Mouse (Mus musculus) erythroid progenitor cell, adult 5-6 weeks (primary cell): Measurements from ENCODE around the gene Wapl. TPM values are rescaled to one million over a fixed set of nuclear protein-coding genes. Genes with fewer than 3 reads are reported as not detected.
A peak's percentile ranks its signal among the peaks of the same experiment; 100 is the strongest.

Source experiments
- ATAC-seq: replicated peaks from 2 replicates; pipeline ENCODE4 v1.8.0; 2016; ENCODE audit warnings: moderate number of reproducible peaks, mild to moderate bottlenecking, moderate TSS enrichment, inconsistent platforms; ENCODE audit not compliant: poor library complexity, low FRiP score, severe bottlenecking
- total RNA-seq, 2 experiments: library from RNA; stranded (forward) in 1 of 2; stranded (reverse) in 1 of 2; fragments of 150-400 nt in 1 of 2; fragments of 186-747, 209-891 nt in 1 of 2; gene quantifications; 2 replicates each; pipeline versions ENCODE4 v1.2.3 to v1.2.4; 2015 to 2017; ENCODE audit warnings: low replicate concordance in 2 of 2

Gene Wapl
- total RNA-seq (2015; ENCODE audit: low replicate concordance): 159 and 206 TPM in 2 replicates
- total RNA-seq (2017; ENCODE audit: low replicate concordance): 289 and 355 TPM in 2 replicates

DNA sequence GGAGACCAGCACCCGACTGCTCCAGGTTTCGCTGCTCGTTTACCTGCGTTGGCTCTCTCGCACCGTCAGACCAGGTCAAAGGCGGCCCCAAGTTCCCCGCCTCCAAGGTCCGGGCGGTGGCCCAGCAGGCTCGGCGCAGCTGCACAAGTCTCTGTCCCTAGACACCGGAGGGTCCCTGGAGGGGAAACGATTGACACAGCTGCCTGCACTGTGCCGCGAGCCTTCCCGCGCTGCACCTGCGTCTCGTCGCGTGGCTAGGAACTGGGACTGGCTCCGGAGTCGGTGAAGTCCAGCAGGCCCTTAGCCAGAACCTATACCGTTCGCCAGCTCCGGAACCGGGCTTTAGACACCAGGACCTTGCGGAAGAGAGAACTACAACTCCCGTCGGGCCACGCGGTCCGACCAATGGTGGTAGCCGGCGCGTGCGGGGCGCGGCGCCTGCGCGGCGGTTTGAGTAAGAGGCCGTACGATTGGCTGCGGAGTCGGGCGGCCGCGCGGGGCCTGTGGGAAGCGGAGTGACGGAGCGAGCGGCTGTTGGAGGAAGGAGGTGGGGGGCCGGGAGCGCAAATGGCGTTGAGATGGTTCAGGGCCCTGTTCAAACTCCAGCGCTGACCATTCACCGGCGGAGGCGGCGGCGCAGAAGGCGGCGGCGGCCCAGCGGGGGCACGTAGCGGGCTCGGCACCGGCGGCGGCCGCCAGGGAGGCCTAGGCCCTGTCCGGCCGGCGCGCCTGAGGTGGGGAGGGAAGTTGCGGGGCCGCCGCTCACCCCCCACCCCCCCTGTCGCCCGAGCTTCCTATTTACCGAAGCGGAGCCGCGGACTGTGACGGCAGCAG, at the start of gene Wapl:
Gene Wapl (plus strand): TSS at position 534 of the 834 bp plus-strand sequence.
- peak; percentile 94 for ATAC-seq

DNA sequence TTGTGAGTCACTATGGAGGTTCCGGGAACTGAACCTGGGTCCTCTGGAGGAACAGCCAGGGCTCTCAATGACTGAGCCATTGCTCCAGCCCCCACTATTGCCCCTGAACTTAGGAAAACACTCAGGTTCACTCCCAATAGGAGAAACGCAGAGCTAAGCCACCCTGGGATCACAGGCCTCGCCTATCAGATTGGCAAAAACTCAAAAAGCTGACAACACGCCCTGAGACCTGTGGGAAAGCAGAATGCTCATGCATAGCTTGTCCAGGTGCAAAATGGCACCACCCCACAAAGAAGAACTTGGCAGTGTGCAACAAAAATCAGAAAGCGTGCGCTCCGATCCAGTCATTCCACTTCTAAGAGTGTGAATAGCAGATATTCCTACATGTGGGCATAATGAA, 46.9 kb upstream of the Wapl start:
- peak; percentile 62; the same call in 1 of the 2 replicates for ATAC-seq

DNA sequence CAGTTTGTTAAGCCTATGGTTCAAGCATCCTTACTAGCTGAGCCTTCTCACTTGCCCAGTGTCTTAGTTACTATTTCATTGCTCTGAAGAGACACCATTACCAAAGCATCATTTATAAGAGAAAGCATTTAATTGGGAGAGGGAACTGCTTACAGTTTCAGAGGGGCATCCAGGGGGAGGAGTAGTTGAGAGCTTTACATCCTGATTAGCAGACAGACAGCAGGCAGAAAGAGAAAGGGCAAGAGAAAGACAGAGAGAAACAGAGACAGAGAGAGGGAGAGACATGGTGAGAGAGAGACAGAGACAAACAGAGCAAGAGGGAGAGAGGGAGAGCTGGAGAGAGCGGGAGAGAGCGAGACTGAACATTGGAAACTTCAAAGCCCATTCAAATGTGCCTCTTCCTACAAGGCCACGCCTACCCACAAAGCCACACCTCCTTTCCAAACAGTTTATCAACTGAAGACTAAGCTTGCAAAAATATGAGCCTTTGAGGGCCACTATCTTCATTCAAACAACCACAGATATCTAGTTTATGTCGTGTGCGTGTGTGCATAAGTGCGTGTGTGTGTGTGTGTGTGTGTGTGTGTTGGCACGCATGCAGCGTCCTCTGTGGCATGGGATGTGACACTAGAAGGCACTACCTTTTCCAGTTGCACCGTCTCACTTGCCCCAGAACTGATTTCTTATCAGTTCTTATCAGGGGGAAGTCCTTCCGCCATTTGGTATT, 40.8 kb upstream of the Wapl start:
- ATAC-seq: peak; percentile 98

DNA sequence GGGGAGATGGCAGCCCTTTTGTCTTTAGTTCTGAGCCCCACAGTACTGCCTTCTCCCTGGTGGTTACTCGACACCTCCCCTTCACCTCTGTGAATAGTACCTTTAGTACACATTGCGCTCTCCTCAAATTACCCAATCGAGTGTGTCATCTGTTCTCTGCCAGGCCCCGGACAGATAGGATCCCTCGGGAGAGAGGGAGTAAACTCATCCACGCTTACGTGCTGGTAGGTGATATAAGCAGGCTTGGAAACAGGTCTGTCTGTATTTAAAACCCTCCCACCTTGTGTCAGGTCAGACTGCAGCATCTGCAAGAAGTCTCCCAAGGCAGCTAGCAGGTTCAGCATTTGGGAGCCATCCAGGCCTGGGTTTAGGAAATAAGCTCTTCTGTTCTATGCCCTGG, 38.5 kb upstream of the Wapl start:
- ATAC-seq: no peak

DNA sequence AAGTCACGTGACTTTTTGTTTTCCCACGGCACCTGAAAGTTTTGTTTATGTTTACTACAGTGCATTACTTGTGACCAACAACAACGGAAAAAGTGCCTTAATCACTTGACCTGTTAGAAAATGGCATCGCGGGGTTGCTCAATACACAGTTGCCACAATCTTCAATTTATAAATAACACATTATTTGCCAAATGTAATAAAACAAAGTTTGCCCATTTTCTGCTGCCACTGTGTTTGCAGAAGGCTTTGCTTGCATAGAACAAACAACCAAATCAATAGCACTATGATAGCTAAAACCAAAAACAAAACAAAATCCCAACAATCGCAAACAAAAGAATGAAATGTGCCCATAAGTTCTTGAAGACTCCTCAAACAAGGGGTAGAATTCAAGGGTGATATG, 38.0 kb upstream of the Wapl start:
- ATAC-seq: no peak

DNA sequence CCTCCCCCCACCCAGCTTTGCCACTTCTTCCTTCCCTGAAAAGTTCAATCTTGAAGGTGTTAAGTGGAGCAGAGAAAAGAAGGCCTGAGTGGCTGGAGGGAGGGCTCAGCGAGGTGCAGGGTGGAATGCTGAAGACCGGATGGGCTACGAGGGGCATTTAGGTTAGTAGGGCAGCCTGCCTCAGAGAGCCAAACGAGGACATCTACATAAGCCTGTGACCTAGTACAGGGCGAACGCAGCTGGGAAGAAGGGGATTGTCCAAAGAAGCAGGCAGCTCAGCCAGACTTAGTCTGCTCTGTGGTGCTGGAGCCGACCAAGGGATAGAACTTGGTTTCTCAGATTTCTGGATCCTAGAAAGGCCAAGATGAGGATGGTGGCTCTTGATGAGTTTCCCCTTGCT, 29.6 kb upstream of the Wapl start:
- no peak for ATAC-seq

DNA sequence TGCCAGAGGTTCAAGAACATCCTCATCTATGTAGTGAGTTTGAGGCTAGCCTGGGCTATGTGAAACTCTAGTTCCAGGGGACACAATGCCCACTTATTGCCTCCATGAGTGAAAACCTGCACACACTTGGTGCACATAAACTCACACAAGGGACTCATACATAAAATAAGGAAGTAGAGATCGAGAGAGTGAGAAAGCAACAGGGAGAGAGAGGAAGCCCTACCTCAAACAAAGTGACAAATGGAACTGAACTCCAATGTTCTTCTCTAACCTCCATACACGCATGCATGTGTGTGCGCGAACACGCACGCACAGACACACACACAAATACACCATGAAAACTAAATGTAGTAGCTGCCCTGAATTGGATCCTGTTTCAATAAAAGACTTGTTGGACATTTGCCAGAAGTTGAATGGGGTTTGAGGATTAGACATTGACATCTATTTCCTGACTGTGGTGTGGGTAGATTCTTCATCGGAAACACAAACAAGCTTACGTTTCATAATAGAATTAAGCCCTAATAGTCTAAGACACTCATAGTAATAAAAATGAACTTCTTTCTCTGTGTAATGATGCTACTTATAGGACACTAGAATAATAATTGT, 25.8 kb upstream of the Wapl start:
- no peak for ATAC-seq

DNA sequence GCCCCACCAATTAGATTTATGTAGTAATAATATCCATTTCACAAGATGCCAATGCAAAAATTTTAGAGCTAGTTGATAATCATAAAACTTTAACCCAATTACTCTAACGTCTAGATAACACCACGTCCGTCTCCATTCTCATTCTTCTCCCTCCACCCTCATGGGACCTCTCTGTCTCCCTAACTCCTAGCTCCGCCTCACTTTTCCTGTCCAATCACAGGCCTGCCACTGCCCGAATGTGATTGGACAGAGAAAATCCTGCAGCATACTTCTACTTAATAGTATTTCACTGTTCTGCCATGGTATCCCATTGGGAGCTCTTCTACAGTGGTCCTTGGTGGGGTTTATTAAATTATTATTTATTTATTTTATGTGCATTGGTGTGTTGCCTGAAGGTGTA, 16.6 kb upstream of the Wapl start:
- no peak for ATAC-seq

DNA sequence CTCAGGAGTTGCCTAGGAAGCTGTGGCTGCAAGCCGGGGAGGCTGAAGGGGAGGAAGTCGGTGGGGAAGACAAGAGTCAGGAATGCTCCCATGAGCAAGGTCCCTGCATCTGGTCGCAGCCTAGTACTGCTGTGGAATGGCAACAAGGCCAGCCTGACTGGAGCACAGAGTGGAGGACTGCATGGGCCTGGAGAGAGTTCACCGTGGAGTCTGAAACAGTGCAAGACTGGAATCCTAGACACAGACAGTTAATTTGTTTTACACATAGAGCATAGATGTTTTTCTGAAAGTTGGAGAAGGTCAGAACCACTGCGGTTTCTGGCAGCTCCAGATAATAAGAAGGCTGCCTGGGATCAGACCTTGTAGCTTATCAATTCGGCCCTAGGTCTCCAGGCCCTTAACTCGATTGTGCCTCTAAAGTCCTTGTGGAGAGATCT, 13.4 kb upstream of the Wapl start:
- peak; percentile 77 for ATAC-seq

DNA sequence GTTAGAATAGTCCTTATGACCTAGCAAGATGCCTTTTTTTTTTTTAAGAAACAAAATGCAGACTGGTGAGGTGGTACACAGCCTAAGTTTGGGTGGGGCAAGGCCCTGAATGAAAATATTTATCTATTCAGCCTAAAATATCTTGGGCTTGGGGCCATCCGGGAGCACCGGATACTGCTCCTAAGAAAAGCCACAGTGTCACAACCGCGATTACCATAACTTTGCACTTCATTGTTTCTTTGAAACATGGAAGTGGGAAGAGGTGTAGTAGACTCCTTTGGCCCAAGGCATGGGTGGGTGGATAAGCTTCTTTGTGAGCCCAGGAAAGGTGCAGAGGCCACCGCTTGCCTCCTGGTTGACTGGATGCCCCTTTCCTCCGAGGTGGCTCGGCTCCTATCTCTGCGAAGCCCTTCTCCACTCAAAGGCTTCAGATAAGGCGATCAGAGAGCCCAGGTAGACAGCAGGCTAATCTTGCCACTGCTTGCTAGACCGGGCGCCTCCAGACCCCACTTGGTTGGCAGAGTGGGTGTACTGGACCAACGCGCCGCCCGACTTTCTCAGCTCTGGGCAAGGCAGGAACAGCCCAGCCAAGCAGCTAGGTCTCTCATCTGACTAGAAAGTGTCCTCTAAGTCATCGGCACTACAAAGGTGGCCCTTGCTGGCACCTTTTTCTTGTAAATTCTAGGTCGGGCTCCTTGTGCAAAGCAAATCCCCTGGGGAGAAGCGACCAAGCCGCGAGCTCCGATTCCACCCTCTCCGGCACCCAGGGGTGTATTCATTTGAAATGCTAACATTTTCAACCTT, 12.7 kb upstream of the Wapl start:
- ATAC-seq: peak; percentile 42

DNA sequence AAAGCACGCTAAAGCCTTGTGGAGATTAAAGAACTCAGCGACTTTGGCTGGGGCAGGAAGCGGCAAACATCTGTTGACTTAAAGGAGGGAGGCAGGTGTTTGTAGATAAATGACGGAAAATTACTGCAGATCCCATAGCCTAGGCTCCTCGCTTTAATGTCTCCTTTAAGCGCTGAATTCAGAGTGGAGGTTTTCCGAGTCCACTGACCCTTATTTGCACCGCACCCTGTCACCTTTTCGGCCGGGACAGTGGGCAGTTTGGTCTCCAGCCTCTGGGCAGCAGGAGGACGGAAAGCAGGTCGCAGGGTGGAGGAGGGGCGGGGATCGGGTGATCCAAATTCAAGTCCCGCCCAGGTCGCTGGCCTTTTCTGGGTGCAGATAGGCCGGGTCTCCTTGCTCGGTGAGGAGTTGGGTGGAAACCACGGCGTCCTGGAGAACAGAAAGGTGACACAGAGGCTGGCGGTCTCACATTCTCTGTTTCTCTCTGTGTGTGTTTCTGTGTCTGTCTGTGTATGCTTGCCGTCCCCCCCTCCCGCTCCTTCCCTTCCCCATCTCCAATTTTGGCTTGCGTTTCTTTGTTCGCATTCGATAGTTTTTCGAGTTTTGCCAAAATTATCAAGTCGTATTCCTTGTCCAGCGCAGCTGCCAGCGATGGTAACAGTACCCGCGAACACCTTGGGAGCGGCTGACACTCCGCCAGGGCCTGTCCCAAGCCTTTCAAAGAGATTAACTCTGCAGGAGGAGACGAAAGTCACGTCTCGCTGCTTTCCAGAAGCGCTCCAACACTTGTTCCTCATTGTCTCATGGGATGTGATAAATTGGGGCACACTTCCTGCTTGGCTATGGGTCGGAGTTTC, 11.9 kb upstream of the Wapl start:
- ATAC-seq: peak; percentile 84

DNA sequence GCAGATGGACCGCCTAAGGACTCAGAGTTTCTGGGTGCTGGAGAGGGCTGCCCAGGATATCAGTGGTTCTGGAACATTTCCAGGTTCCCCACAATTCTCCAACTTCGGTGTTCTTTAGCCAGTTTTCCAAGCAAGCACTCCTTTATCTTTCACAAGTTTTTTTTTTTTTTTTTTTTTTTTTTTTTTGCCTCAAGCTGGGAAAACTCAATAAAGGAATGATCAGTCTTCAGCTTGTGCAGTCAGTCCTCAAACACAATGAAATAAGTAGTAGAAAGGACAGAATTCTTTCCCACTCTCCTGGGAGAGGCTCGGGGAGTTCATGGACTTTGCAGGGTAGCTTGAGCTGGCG, 11.3 kb upstream of the Wapl start:
- no peak for ATAC-seq

DNA sequence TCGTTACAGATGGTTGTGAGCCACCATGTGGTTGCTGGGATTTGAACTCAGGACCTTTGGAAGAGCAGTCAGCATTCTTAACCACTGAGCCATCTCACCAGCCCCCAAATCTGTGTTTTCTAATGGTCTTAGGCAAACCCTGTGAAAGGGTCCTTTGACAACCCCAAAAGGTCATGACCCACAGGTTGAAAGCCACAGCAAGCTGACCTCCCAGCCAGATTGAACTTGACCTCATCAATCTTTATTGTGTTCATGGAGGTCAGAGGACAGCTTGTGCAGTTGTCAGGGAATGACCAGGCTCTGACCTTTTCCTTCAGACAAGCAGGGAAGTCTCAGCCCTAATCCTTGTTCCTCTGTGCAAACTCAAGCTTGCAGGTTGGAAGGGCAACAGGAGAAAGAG, 10.3 kb upstream of the Wapl start:
- no peak for ATAC-seq

DNA sequence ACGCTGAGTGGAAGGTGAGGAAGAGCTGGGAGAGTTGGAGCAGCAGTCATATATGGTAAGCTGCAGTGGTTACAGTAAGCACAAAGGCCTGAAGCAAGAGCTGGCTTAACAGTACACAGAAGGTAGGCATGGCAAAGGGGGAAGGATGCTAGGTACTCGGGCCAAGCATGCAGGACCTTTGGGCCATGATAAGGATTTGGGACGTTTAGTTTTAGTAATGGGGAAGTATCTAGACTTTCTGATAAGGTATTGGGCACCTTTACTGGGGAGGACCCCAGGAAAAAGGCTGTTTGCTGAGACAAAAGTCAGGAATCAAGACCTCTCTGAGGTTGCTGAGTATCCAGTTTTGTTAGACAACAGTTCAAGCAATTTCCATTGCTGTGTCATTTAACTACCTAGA, 4.6 kb upstream of the Wapl start:
- ATAC-seq: no peak

DNA sequence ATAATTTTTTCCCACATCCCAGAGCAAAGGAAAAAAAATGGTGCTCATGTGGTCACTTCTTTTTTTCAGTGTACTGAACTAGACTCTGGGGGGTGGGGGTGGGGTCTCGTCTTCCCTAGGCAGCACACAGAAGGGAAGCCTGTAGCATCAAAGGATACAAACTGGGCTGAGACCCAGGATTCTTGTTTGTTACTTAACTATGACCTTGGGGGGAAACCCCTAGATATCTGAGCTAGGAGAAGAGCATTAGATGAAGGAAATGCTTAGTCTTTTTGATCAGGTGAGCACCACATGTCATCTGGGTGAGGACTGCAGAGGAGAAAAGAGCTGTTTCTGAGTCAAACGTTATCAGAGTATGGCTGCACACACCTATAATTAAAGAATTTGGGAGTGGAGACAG, 3.5 kb upstream of the Wapl start:
- no peak for ATAC-seq

DNA sequence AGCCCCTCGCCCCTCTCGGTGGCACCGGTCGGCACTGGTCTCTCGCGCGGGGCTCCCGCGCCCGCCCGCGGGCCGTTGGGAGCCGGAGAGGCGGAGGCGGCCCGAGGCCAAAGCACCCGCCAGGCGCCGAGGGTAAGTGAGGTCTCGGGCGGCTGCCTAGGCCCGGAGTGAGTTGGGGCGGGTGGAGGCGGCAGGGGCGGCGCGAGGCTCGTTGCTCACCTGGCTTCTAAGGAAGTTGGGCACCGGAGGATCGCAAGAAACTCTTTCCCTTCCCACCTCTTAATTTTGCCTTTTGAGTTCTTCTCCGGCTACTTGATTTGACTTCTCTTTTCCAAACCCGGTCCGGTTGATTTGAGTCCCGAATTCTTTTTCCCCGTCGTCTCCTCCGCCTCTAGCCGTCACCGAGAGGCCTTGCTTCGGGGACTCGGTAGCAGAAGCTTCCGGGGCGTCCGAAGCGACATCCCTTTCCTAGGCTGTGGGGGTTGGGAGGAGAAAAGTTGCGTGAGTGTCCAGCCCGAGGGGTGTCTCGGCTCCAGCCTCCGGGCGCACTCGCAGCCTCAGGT, 582 bp downstream of the Wapl start:
- peak; percentile 55 for ATAC-seq

DNA sequence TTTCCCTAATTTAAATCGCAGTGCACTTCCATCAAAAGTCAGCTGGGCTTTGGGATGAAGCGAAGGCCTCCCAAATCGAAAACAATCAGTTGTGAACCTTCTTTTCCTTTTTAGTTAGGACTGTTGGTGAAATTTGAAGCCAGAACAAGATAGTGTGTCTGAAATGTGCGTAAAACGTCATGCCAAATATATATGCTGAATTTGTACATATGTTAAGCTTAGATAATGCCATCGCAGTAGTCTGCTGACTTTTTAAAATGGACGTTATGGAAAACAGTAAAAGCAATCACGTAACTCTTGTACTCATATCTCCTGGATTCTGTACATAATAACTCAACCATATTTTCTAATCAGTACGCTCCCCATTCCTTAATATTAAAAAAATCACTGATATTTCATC, 1.2 kb downstream of the Wapl start:
- ATAC-seq: peak; percentile 54

DNA sequence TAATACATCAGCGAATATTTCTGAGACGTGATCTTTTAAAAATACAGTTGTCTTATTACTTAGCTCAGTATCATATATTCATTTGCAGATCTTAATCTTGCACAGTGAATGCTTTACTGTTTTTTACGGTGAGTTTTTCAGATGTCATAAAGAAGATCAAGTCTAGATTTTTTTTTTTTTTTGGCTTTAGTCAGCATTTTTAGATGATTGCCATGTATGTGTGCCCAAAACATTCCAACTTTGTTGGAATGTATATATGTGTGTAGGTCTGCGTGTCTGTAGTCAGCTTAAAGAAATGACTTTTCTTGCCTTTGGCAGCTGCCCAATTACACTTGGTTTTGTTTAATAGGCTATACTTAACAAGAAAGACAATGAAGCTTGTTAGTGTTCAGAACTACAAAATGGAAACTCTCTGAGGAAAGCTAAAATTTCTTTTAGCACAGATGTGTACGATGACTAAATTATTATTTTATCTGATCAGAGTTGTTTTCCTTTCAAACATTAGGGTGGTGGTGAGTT, 1.7 kb downstream of the Wapl start:
- ATAC-seq: no peak

DNA sequence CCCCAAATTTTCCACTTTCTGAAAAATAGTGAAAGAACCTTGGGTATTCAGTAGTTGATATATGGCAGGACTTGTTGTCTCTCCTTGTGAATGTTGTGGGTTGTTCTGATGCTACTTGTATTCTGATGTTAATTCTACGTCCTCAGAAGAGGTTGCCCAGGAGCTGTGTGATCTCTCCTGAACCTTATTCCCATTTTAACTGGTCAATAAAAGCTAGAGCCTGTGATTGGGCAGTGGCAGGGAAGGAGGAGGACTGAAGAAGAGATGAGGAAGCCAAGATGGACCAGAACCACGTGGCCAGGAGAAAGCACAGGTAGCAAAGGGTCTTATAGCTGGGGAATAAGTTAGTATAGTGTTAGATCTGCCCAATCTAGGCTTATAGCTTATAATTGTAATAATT, 7.1 kb downstream of the Wapl start:
- ATAC-seq: no peak
